Mouse (Mus musculus): ENCODE results near the gene Dgkq.
"Not testable (repeated sequence)": the region's sequence is repeated elsewhere in the genome, so short reads cannot be mapped to it uniquely, and the experiment has no call there.

Gene Dgkq

DNA sequence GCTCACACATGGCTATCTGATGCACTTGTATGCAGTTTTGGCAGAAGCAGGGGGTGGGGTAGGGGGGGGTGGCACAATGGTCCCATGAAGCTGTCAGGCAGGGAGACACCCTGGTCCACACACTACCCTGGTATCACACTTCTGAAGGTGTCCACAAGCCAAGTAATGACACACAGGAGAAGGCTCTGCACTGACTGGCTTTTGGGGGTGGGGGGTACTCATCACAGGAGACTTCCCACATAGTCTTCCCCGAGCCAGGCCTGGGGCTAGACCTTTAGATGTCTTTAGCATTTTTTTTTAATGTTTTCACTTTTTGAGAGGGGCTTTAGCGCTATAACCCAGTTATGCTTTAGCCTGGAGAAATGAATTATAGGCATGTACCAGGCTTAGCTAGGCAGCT lies 22.2 kb downstream of the Dgkq start:
- Histone ChIP-seq H3K27me3 (ENCODE audit: insufficient read depth, low read length) (no peaks in the 10 kb centered on the region), H3K4me1 (replicated peaks; ENCODE audit: low read depth, low read length) (peaks cover 9% of the 10 kb centered on the region), H3K4me3 (replicated peaks; ENCODE audit: low read length) (no peak overlapping the region), H3K9me3 (ENCODE audit: low read length) (no peaks in the 10 kb centered on the region), H3K36me3 (ENCODE audit: insufficient read depth, low read length) (peaks cover 85% of the 10 kb centered on the region)
- no peak for TF ChIP-seq CTCF (conservative IDR thresholded peaks at IDR 0.05; ENCODE audit: low read length)
- no peak for TF ChIP-seq NANOG (IDR thresholded peaks at IDR 0.05; ENCODE audit: borderline replicate concordance, low read length)
- no peak for TF ChIP-seq POU5F1 (IDR thresholded peaks at IDR 0.05; ENCODE audit: borderline replicate concordance, low read length)

DNA sequence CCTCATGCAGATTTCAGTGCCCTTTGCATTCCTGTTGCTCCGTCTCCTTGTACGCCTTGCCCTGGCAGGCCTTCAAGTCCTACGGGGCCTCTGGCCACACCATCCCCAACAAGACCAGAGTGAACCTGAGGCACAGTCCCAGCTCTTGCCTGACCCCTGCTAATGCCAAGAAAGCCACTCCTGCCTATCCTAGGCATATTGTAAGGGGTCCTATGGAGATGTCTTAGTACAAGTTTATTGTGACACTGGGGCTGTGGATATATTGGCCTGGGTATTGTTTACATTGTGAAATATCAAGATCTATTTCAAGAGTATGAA lies 23.2 kb downstream of the Dgkq start:
- Histone ChIP-seq H3K27me3 (ENCODE audit: insufficient read depth, low read length) (no peaks in the 10 kb centered on the region), H3K4me3 (replicated peaks; ENCODE audit: low read length) (no peak overlapping the region), H3K36me3 (ENCODE audit: insufficient read depth, low read length) (peaks cover 76% of the 10 kb centered on the region), H3K9me3 (ENCODE audit: low read length) (no peaks in the 10 kb centered on the region), H3K4me1 (replicated peaks; ENCODE audit: low read depth, low read length) (peaks cover 9% of the 10 kb centered on the region)
- TF ChIP-seq NANOG (IDR thresholded peaks at IDR 0.05; ENCODE audit: borderline replicate concordance, low read length) (no peak), POU5F1 (IDR thresholded peaks at IDR 0.05; ENCODE audit: borderline replicate concordance, low read length) (no peak), CTCF (conservative IDR thresholded peaks at IDR 0.05; ENCODE audit: low read length) (no peak)

DNA sequence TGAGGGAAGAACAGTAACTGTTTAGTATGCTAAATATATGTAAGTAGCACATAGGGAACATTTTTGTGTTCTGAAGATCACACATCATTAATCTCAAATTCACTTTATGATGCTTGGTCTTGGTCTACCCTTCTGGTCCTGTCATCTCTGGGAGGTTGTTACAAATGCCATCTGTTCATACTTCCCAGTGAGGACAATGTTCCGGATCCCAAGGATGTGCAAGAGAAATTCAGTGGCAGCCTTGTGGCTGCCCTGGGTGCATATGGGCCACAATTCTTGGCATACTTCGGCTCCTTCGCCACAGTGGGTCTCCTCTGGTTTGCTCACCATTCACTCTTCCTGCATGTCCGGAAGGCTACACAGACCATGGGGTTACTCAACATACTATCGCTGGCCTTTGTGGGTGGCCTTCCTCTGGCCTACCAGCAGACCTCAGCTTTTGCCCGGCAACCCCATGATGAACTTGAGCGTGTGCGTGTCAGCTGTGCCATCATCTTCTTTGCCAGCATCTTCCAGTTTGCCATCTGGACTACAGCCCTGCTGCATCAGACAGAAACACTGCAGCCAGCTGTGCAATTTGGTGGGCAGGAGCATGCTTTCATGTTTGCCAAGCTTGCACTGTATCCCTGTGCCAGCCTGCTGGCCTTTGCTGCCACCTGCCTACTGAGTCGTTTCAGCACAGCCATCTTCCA lies 23.7 kb downstream of the Dgkq start:
- TF ChIP-seq NANOG (IDR thresholded peaks at IDR 0.05; ENCODE audit: borderline replicate concordance, low read length) (no peak), POU5F1 (IDR thresholded peaks at IDR 0.05; ENCODE audit: borderline replicate concordance, low read length) (no peak), CTCF (conservative IDR thresholded peaks at IDR 0.05; ENCODE audit: low read length) (no peak)
- Histone ChIP-seq H3K36me3 (ENCODE audit: insufficient read depth, low read length) (peaks cover 73% of the 10 kb centered on the region), H3K4me3 (replicated peaks; ENCODE audit: low read length) (no peak overlapping the region), H3K4me1 (replicated peaks; ENCODE audit: low read depth, low read length) (peaks cover 9% of the 10 kb centered on the region), H3K9me3 (ENCODE audit: low read length) (no peaks in the 10 kb centered on the region), H3K27me3 (ENCODE audit: insufficient read depth, low read length) (no peaks in the 10 kb centered on the region)

DNA sequence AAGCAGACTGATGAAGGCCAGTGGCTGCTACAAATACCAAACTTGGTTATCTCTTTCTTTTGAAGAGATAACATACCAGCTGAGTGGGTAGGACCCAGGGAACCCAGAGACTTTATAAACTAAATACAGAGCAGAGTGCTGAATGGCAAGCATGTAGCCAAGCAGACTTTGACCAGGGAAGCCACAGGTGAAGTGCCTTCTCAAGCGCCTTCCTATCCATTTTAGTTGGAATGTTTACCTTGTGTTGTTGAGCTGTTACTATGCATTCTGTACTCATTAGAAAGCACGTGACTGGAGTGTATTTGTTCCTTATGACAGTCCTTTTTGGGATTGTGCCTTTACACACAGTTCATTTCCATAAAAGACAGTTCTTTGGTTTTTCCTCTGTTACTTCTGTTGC lies 25.8 kb downstream of the Dgkq start:
- Histone ChIP-seq H3K4me3 (replicated peaks; ENCODE audit: low read length) (no peak overlapping the region), H3K4me1 (replicated peaks; ENCODE audit: low read depth, low read length) (no peaks in the 10 kb centered on the region), H3K27me3 (ENCODE audit: insufficient read depth, low read length) (no peaks in the 10 kb centered on the region), H3K36me3 (ENCODE audit: insufficient read depth, low read length) (peaks cover 58% of the 10 kb centered on the region), H3K9me3 (ENCODE audit: low read length) (no peaks in the 10 kb centered on the region)
- TF ChIP-seq CTCF (conservative IDR thresholded peaks at IDR 0.05; ENCODE audit: low read length) (no peak), NANOG (IDR thresholded peaks at IDR 0.05; ENCODE audit: borderline replicate concordance, low read length) (no peak), POU5F1 (IDR thresholded peaks at IDR 0.05; ENCODE audit: borderline replicate concordance, low read length) (no peak)

DNA sequence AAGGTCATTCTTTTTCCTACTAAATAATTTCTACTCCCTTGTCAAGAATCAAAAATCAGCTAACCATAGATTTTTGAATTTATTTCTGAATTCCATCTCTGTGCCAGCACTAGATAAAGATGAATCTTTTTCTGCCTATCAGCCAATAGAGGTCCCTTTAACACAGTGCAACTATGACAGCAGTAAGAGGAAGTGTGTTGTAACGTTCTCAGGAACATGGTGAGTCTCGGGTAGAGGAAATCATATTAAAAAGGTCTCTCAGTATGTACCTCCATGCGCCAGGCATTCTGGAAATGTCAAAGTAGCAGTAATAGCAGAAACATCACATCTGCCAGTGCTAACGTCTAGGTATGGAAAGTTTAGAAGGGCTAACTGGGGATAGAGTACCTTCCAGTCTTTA lies 33.3 kb downstream of the Dgkq start:
- Histone ChIP-seq H3K27me3 (ENCODE audit: insufficient read depth, low read length) (no peaks in the 10 kb centered on the region), H3K36me3 (ENCODE audit: insufficient read depth, low read length) (peaks cover 10% of the 10 kb centered on the region; the same call in 1 of the 2 replicates), H3K9me3 (ENCODE audit: low read length) (no peaks in the 10 kb centered on the region), H3K4me3 (replicated peaks; ENCODE audit: low read length) (no peak overlapping the region), H3K4me1 (replicated peaks; ENCODE audit: low read depth, low read length) (no peaks in the 10 kb centered on the region)
- TF ChIP-seq NANOG (IDR thresholded peaks at IDR 0.05; ENCODE audit: borderline replicate concordance, low read length), result no peak
- no peak for TF ChIP-seq POU5F1 (IDR thresholded peaks at IDR 0.05; ENCODE audit: borderline replicate concordance, low read length)
- TF ChIP-seq CTCF (conservative IDR thresholded peaks at IDR 0.05; ENCODE audit: low read length), result no peak

DNA sequence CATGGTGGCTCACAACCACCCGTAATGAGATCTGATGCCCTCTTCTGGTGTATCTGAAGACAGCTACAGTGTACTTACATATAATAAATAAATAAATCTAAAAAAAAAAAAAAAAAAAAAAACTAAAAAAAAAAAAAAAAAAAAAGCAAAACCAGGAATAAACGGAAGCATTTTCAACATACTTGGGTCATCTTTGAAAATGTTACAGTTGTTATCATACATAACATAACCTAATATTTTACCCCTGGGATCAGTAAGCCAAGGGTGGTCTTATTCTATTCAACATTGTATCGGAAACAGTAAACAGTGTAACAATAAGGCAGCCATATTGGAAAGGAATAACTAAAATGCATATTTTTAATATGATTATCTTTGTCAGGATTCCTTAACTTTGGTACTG lies 35.4 kb downstream of the Dgkq start:
- not testable (repeated sequence) for H3K27me3 ChIP-seq (ENCODE audit: insufficient read depth, low read length); H3K36me3 ChIP-seq (ENCODE audit: insufficient read depth, low read length); H3K4me1 ChIP-seq (replicated peaks; ENCODE audit: low read depth, low read length); H3K9me3 ChIP-seq (ENCODE audit: low read length); H3K4me3 ChIP-seq (replicated peaks; ENCODE audit: low read length)

DNA sequence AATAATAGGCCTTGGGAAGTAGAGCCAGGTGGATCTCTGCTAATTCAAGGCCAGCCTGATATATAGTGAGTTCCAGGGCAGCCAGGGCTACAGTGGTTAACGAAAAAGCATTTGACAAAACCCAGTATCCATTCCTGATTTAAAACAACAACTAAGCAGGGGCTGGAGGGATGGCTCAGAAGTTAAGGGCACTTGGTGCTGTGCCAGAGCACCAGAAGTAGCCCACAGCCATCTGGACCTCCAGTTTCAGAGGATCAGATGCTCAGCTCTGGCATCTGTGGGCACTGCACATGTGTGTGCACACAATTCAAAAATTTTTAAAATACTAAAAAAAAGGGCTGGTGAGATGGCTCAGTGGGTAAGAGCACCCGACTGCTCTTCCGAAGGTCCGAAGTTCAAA lies 35.8 kb downstream of the Dgkq start:
- Histone ChIP-seq H3K9me3 (ENCODE audit: low read length) (no peaks in the 10 kb centered on the region), H3K4me1 (replicated peaks; ENCODE audit: low read depth, low read length) (peaks cover 9% of the 10 kb centered on the region), H3K36me3 (ENCODE audit: insufficient read depth, low read length) (0 out of 2 replicates have a peak, but pooled peaks cover 4% of the 10 kb centered on the region), H3K4me3 (replicated peaks; ENCODE audit: low read length) (no peak overlapping the region), H3K27me3 (ENCODE audit: insufficient read depth, low read length) (no peaks in the 10 kb centered on the region)
- TF ChIP-seq NANOG (IDR thresholded peaks at IDR 0.05; ENCODE audit: borderline replicate concordance, low read length) (no peak), POU5F1 (IDR thresholded peaks at IDR 0.05; ENCODE audit: borderline replicate concordance, low read length) (no peak), CTCF (conservative IDR thresholded peaks at IDR 0.05; ENCODE audit: low read length) (no peak)

DNA sequence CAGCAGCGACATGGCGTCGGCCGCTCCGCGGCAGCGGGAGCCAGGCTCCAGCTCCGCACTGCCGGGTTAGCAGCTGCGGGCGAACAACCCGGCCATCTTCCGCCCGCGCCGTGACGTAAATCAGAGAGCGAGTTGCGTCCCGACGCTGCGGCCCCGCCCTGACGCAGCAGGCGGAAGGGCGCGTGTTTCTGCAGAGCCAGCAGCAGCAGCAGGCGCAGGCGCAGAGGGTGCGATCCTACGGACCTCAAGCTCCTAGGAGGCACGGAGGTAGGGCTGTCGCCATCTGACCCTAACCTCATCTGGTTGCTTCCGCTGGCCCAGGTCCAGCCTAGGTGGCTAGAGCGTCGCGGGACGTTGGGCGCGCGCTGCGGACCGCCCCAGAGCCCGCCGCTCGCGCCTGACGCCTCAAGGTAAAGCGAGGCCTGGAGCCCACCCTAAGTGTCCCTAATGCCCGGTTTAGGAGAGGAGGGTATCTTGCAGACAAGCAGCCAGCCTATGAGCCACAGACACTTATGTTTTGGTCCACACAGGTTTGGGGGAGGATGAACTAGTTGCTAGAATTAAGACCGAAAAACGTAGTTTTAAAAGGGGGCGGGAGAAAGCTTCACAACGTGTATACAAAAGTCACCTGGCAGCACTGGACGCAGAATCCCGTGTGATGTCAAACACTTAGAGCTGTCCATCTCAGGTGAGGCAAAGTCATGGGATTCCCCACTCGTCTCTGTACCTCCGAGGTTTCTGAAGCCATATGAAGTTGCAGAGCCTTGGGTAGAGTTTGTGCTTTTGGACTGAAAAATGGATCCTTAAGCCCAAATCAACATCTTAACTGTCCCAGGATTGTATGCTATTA lies 39.6 kb downstream of the Dgkq start, which contains the start of the genes Gak and Tmem175:
Gene Gak (minus strand): TSS at position 122 of the 850 bp plus-strand sequence.
Gene Tmem175 (plus strand): TSS at position 137 of the 850 bp plus-strand sequence.
- TF ChIP-seq NANOG (IDR thresholded peaks at IDR 0.05; ENCODE audit: borderline replicate concordance, low read length), result no peak
- no peak for TF ChIP-seq POU5F1 (IDR thresholded peaks at IDR 0.05; ENCODE audit: borderline replicate concordance, low read length)
- no peak for TF ChIP-seq CTCF (conservative IDR thresholded peaks at IDR 0.05; ENCODE audit: low read length)
- Histone ChIP-seq H3K4me1 (replicated peaks; ENCODE audit: low read depth, low read length) (peaks cover 25% of the 10 kb centered on the region), H3K27me3 (ENCODE audit: insufficient read depth, low read length) (no peaks in the 10 kb centered on the region), H3K4me3 (replicated peaks; ENCODE audit: low read length) (peak within 1 kb of the TSS; percentile 92), H3K36me3 (ENCODE audit: insufficient read depth, low read length) (no peaks in the 10 kb centered on the region), H3K9me3 (ENCODE audit: low read length) (no peaks in the 10 kb centered on the region)

All from E14TG2a.4 (cell line).